In genomic region chr1:139551311-139551710, GRCm38 (mm10) we compare ENCODE assay signal across 51 mouse cellular contexts. TPM values are rescaled to one million over a fixed set of nuclear protein-coding genes. Genes with fewer than 3 reads are reported as not detected.
"Had no signal": no experiment of that assay in that cellular context is flagged by ENCODE, and none has a peak within 500 bp of the region (broad histone marks: within the 10 kb centered on the region; RNA-seq: fewer than 3 reads in every experiment).

No protein-coding gene starts in this region.

- H3K27me3 ChIP-seq: heart, embryonic 12.5 days; heart, embryonic 13.5 days; heart, embryonic 15.5 days; hindbrain, embryonic 12.5 days; hindbrain, embryonic 13.5 days; hindbrain, embryonic 15.5 days; intestine, embryonic 15.5 days; kidney, embryonic 15.5 days had no signal

- H3K9me3 ChIP-seq: heart, embryonic 10.5 days; heart, embryonic 12.5 days; heart, embryonic 13.5 days; heart, embryonic 15.5 days; hindbrain, embryonic 10.5 days; hindbrain, embryonic 12.5 days; hindbrain, embryonic 13.5 days; hindbrain, embryonic 15.5 days; intestine, embryonic 15.5 days; kidney, embryonic 15.5 days had no signal

- H3K4me2 ChIP-seq: heart, embryonic 11.5 days; heart, embryonic 12.5 days; heart, embryonic 13.5 days; heart, embryonic 15.5 days; hindbrain, embryonic 12.5 days; hindbrain, embryonic 13.5 days; hindbrain, embryonic 14.5 days; hindbrain, embryonic 15.5 days; intestine, embryonic 15.5 days; kidney, embryonic 15.5 days had no signal

- ATAC-seq: hindbrain, embryonic 16.5 days; hindbrain, postnatal 0 days; inflammation-experienced regulatory T-cells, adult 6 months; intestine, embryonic 15.5 days; intestine, embryonic 16.5 days; intestine, postnatal 0 days had no signal

- H3K27ac ChIP-seq: heart, embryonic 10.5 days; heart, embryonic 13.5 days; heart, embryonic 15.5 days; hindbrain, embryonic 10.5 days; hindbrain, embryonic 12.5 days; hindbrain, embryonic 13.5 days; hindbrain, embryonic 14.5 days; hindbrain, embryonic 15.5 days; hindbrain, postnatal 0 days; intestine, embryonic 15.5 days; kidney, embryonic 15.5 days; kidney, postnatal 0 days; layer of hippocampus, adult 2 months had no signal

- H3K36me3 ChIP-seq: heart, embryonic 10.5 days; heart, embryonic 12.5 days; heart, embryonic 13.5 days; heart, embryonic 15.5 days; hindbrain, embryonic 10.5 days; hindbrain, embryonic 12.5 days; hindbrain, embryonic 13.5 days; hindbrain, embryonic 15.5 days; intestine, embryonic 15.5 days; kidney, embryonic 15.5 days had no signal

- DNase-seq: heart, postnatal 10 days; heart, postnatal 14 days; heart, postnatal 36 days; heart, postnatal 4 days; kidney, adult 11 months; kidney, adult 18-20 months; kidney, adult 2 months; kidney, adult 8-10 months; kidney, adult 9 months; kidney, postnatal 10 days; kidney, postnatal 14 days; kidney, postnatal 25 days; kidney, postnatal 36 days; kidney, postnatal 4 days; layer of hippocampus, adult 9-11 months; layer of hippocampus, postnatal 36 days had no signal

- H3K9ac ChIP-seq: heart, embryonic 12.5 days; heart, embryonic 13.5 days; heart, embryonic 15.5 days; hindbrain, embryonic 12.5 days; hindbrain, embryonic 13.5 days; hindbrain, embryonic 14.5 days; hindbrain, embryonic 15.5 days; intestine, embryonic 15.5 days; kidney, embryonic 15.5 days had no signal

- H3K4me1 ChIP-seq: heart, embryonic 10.5 days; heart, embryonic 12.5 days; heart, embryonic 13.5 days; heart, embryonic 15.5 days; hindbrain, embryonic 10.5 days; hindbrain, embryonic 12.5 days; hindbrain, embryonic 13.5 days; hindbrain, embryonic 15.5 days; intestine, embryonic 15.5 days; kidney, embryonic 15.5 days had no signal

- H3K4me3 ChIP-seq: heart, embryonic 10.5 days; heart, embryonic 12.5 days; heart, embryonic 13.5 days; heart, embryonic 15.5 days; hindbrain, embryonic 10.5 days; hindbrain, embryonic 12.5 days; hindbrain, embryonic 13.5 days; hindbrain, embryonic 15.5 days; intestine, embryonic 15.5 days; kidney, embryonic 15.5 days; layer of hippocampus, adult 2 months had no signal

RNA-seq across cellular contexts. Expression of gene Cfhr1, which starts 8.8 kb away (rescaled TPM):
- total RNA-seq: heart, adult 8-10 months; heart, postnatal 10 days; heart, postnatal 14 days; heart, postnatal 25 days; heart, postnatal 36 days; heart, postnatal 4 days; hematopoietic stem cell, adult 5-6 weeks; hindbrain, postnatal 0 days; layer of hippocampus, adult 18-20 months; layer of hippocampus, adult 2 months; layer of hippocampus, adult 8-10 months; layer of hippocampus, postnatal 10 days; layer of hippocampus, postnatal 14 days; layer of hippocampus, postnatal 25 days; layer of hippocampus, postnatal 36 days had no signal
- polyA plus RNA-seq: heart, embryonic 10.5 days; heart, embryonic 11.5 days; heart, embryonic 12.5 days; heart, embryonic 13.5 days; heart, embryonic 14.5 days; heart, embryonic 15.5 days; heart, embryonic 16.5 days; heart, postnatal 0 days; hindbrain, embryonic 10.5 days; hindbrain, embryonic 11.5 days; hindbrain, embryonic 12.5 days; hindbrain, embryonic 13.5 days; hindbrain, embryonic 14.5 days; hindbrain, embryonic 15.5 days; hindbrain, embryonic 16.5 days; hindbrain, postnatal 0 days; inflammation-experienced regulatory T-cells, adult 6 months; intestine, embryonic 14.5 days; intestine, embryonic 15.5 days; intestine, postnatal 0 days; kidney, adult 2 months; kidney, embryonic 14.5 days; kidney, embryonic 15.5 days; kidney, embryonic 16.5 days; kidney, postnatal 0 days; large intestine, adult 2 months had no signal

RNA-seq across cellular contexts. Expression of gene F13b, which starts 49.8 kb away (rescaled TPM):
- total RNA-seq: heart, adult 8-10 months; heart, postnatal 10 days; heart, postnatal 14 days; heart, postnatal 25 days; heart, postnatal 36 days; heart, postnatal 4 days; hematopoietic stem cell, adult 5-6 weeks; hindbrain, postnatal 0 days; layer of hippocampus, adult 18-20 months; layer of hippocampus, adult 2 months; layer of hippocampus, adult 8-10 months; layer of hippocampus, postnatal 10 days; layer of hippocampus, postnatal 14 days; layer of hippocampus, postnatal 25 days; layer of hippocampus, postnatal 36 days had no signal
- polyA plus RNA-seq: heart, embryonic 10.5 days; heart, embryonic 11.5 days; heart, embryonic 13.5 days; heart, embryonic 14.5 days; heart, embryonic 15.5 days; heart, embryonic 16.5 days; heart, postnatal 0 days; hindbrain, embryonic 10.5 days; hindbrain, embryonic 11.5 days; hindbrain, embryonic 12.5 days; hindbrain, embryonic 13.5 days; hindbrain, embryonic 14.5 days; hindbrain, embryonic 16.5 days; hindbrain, postnatal 0 days; inflammation-experienced regulatory T-cells, adult 6 months; intestine, embryonic 14.5 days; kidney, embryonic 14.5 days; large intestine, adult 2 months had no signal
